Mouse (Mus musculus) forebrain, embryonic 16.5 days (tissue): Measurements from ENCODE around the gene Unc13a. TPM values are rescaled to one million over a fixed set of nuclear protein-coding genes. Genes with fewer than 3 reads are reported as not detected.
"Not testable (repeated sequence)": the region's sequence is repeated elsewhere in the genome, so short reads cannot be mapped to it uniquely, and the experiment has no call there.

Source experiments
- ATAC-seq: fragments of 200-750 bp; cut with Nextera tagmentation; 2 replicates; pipeline ENCODE4 v1.8.0; 2017; ENCODE audit warnings: mild to moderate bottlenecking, moderate library complexity
- H3K27ac ChIP-seq: fragments of 300-500 bp; sonication (generic); 2 replicates; pipeline ENCODE4 v1.5.1; 2014; ENCODE audit warnings: low read length, control low read depth
- H3K27me3 ChIP-seq: fragments of 300-500 bp; sonication (generic); replicated peaks from 2 replicates; pipeline ENCODE4 v1.6.1; 2014; ENCODE audit warnings: low read length; ENCODE audit not compliant: control insufficient read depth, insufficient read depth
- H3K36me3 ChIP-seq: fragments of 300-500 bp; sonication (generic); 2 replicates; pipeline ENCODE4 v1.6.1; 2014; ENCODE audit not compliant: control insufficient read depth, insufficient read depth
- H3K4me1 ChIP-seq: fragments of 300-500 bp; sonication (generic); replicated peaks from 2 replicates; pipeline ENCODE4 v1.6.1; 2014; ENCODE audit warnings: low read length; ENCODE audit not compliant: control insufficient read depth, insufficient read depth
- H3K4me2 ChIP-seq: fragments of 300-500 bp; sonication (generic); 2 replicates; pipeline ENCODE4 v1.6.1; 2014; ENCODE audit warnings: mild to moderate bottlenecking, low read length, control low read depth
- H3K4me3 ChIP-seq: fragments of 300-500 bp; sonication (generic); replicated peaks from 2 replicates; pipeline ENCODE4 v1.5.1; 2014; ENCODE audit warnings: mild to moderate bottlenecking, low read length, control low read depth
- H3K9ac ChIP-seq: fragments of 300-500 bp; sonication (generic); replicated peaks from 2 replicates; pipeline ENCODE4 v1.6.1; 2014; ENCODE audit warnings: low read depth, low read length, control low read depth
- H3K9me3 ChIP-seq: fragments of 300-500 bp; sonication (generic); 2 replicates; pipeline ENCODE4 v1.6.1; 2016; ENCODE audit warnings: low read length; ENCODE audit not compliant: control insufficient read depth
- WGBS: fragments of 180-500 bp; shearing (Covaris S2); extraction: QIAGEN DNeasy Blood & Tissue Kit; methylation state at CpG from one replicate; pipeline ENCODE4 v1.1.7; 2014; 5-methylcytosine and 5-hydroxymethylcytosine counted together
- polyA plus RNA-seq: library from polyadenylated mRNA; unstranded; fragments of >200 nt; fragmentation: Nextera tagmentation; extraction: Ambion mirVana; gene quantifications from 2 replicates; pipeline ENCODE4 v1.2.1, GENCODE M21; 2015

Gene Unc13a
- polyA plus RNA-seq, 1 experiment from 2014 or later = 33.6 TPM

DNA sequence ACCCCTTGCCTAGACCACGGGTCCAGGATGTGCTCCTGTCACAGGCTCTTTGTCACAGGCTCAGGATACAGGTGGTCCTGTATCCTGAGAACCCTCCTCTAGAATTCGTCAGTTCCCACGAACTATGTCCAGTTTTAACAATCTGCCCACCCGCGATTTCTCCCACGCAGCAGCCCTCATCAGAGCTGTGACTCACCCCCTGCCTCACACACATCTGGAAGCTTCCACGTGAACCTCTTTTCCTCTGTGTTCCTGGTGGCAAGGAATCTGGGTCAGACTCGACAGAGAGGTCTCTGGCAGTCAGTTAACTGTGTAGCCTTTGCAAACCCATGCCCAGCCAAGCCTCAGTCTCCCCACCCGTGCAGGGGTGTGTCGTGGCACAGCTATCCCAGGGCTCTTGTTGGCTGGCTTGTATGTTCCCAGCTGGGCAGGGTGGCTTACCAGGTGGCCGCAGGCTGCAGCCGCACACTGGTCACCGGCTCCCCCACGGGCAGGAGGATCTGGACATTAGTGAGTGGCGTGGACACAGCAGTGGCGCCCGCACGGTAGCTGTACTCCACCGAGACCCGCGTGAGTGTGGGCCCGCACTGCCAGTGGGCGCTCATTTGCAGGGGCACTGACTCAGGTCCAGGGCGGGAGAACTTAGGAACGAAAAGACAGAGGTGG, 37.7 kb upstream of the Unc13a start:
- peaks cover 4% of the 10 kb centered on the region; the same call in 1 of the 2 replicates for H3K4me1 ChIP-seq
- H3K9me3 ChIP-seq = no peaks in the 10 kb centered on the region
- no peak; the same call in 1 of the 2 replicates for ATAC-seq
- WGBS = 34% methylated on average over 25 of the region's 25 CpGs
- H3K9ac ChIP-seq = no peak overlapping the region
- H3K27ac ChIP-seq = no peak overlapping the region
- H3K36me3 ChIP-seq = peaks cover 7% of the 10 kb centered on the region; the same call in 1 of the 2 replicates
- no peak overlapping the region for H3K4me3 ChIP-seq
- peaks cover 4% of the 10 kb centered on the region; the same call in 1 of the 2 replicates for H3K27me3 ChIP-seq
- H3K4me2 ChIP-seq = no peak overlapping the region

DNA sequence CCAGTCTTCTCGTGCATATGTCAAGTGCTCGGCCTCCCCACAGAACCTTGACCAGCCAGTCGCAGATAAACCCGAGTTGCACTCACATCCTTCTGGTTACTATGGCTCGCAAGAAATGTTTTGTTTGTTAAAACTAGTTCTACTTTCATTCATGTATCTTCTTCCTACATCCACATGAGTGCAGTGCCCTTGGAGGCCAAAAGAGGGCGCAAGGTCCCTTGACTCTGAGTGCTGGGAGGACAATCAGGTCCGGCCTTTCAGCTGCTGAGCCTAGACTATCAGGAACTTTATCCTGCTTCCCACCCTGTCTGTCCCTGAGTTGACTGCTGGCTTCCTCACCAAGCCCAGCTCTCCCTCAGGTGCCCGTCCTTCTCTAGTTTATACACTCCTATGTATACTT, 36.3 kb upstream of the Unc13a start:
- no peak overlapping the region for H3K4me2 ChIP-seq
- peaks cover 4% of the 10 kb centered on the region; the same call in 1 of the 2 replicates for H3K4me1 ChIP-seq
- H3K9me3 ChIP-seq = no peaks in the 10 kb centered on the region
- WGBS = 34% methylated on average over 8 of the region's 8 CpGs
- ATAC-seq = no peak
- H3K4me3 ChIP-seq = no peak overlapping the region
- peaks cover 8% of the 10 kb centered on the region for H3K27me3 ChIP-seq
- H3K27ac ChIP-seq = no peak overlapping the region
- H3K36me3 ChIP-seq = peaks cover 3% of the 10 kb centered on the region; the same call in 1 of the 2 replicates
- H3K9ac ChIP-seq = no peak overlapping the region

DNA sequence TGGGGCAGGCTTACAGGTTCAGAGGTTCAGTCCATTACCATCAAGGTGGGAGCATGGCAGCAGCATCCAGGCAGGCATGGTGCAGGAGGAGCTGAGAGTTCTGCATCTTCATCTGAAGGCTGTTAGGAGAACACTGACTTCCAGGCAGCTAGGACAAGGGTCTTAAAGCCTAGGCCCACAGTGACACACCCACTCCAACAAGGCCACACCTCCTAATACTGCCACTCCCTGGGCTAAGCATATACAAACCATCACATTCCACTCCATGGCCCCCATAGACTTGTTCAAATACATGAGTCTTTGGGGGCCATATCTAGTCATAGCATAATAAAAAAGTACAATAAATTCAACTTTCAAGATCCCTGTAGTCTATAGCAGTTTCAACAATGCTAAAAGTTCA, 31.8 kb upstream of the Unc13a start:
- not testable (repeated sequence) for H3K27ac ChIP-seq, H3K4me3 ChIP-seq, H3K4me2 ChIP-seq, H3K9me3 ChIP-seq, ATAC-seq, H3K9ac ChIP-seq, H3K36me3 ChIP-seq, H3K4me1 ChIP-seq
- peaks cover 40% of the 10 kb centered on the region for H3K27me3 ChIP-seq

DNA sequence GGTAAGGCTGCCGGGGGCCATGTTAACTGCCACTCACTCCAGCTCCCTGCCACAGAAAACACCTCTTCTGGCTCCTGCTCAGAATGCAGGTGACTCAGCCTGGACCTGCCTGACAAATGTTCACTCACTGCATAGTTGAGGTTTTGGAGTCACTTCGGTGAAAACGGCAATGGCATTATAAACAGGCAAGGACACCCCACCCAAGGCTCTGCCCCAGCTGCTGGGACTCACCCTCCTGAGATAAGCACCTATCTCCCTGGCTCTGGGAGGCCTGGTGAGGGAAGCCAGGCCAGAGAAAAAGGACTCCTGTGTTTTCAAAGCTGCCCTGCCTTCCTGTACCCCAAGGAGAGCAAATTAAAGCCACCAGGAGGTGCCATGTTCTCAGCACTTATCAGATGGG, 31.4 kb upstream of the Unc13a start:
- H3K9me3 ChIP-seq = no peaks in the 10 kb centered on the region
- no peak overlapping the region for H3K27ac ChIP-seq
- H3K27me3 ChIP-seq = peaks cover 43% of the 10 kb centered on the region
- H3K36me3 ChIP-seq = no peaks in the 10 kb centered on the region
- ATAC-seq = no peak
- 82% methylated on average over 3 of the region's 3 CpGs for WGBS
- no peak overlapping the region for H3K4me2 ChIP-seq
- no peak overlapping the region for H3K9ac ChIP-seq
- H3K4me1 ChIP-seq = 0 out of 2 replicates have a peak, but pooled peaks cover 2% of the 10 kb centered on the region
- no peak overlapping the region for H3K4me3 ChIP-seq

DNA sequence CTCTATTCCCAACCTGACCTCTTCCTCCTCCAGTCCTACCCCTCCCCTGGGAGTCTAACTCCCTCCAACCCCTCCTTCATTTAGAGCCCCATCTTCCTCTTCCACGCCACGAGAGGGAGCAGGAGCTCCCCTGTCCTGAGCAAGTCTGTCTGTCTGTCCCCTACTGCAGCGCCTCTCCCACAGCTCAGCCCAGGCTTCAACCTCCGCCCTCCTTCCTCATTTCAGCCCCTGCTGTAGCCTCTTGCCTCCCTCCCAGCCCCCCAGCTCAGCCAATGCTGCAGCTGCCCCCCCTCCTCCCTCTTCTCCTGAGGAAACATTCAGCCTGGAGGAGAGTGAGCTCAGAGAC, 30.5 kb upstream of the Unc13a start:
- no peak overlapping the region for H3K9ac ChIP-seq
- H3K27me3 ChIP-seq = peaks cover 44% of the 10 kb centered on the region
- H3K4me2 ChIP-seq = no peak overlapping the region
- no peaks in the 10 kb centered on the region for H3K9me3 ChIP-seq
- H3K36me3 ChIP-seq = no peaks in the 10 kb centered on the region
- WGBS = 31% methylated on average over 4 of the region's 4 CpGs
- no peak overlapping the region for H3K4me3 ChIP-seq
- H3K27ac ChIP-seq = no peak overlapping the region
- no peak for ATAC-seq
- 0 out of 2 replicates have a peak, but pooled peaks cover 2% of the 10 kb centered on the region for H3K4me1 ChIP-seq

DNA sequence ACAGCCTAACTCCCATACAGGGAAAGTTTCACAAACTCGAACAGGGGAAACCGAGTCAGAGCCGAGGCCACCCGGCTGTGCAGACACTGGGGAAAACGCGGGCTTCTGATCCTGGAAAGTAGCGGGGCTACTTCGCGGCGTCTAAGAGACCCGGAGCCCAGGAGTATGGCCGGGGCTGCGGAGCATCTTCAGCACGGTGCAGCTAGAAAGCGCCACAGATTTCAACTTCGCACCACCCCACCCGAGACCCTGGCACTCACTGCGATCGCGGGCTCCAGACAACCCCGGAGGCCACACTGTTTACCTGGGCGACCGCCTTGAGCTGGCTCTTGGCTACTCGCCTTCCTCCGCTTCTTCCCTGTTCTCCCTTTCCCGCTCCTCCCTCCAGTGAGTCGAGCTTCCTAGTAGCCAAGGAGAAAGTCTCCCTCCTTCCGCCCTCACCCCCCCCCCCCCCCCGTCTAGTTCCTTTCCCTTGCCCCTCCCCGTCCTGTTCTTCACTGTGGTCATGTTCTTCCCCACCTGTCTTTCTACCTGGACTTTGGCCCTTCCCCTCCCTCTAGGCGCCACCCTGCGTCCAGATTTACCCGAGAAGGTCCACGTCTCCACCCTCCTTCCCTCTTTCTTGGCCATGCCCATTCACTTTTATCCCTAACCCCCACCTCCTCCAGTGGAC, 30.0 kb upstream of the Unc13a start, which contains the start of gene B3gnt3:
Gene B3gnt3, minus strand, starts transcription at position 376 of the 673 bp plus-strand sequence.
- 16% methylated on average over 32 of the region's 34 CpGs for WGBS
- H3K9me3 ChIP-seq = no peaks in the 10 kb centered on the region
- 0 out of 2 replicates have a peak, but pooled peaks cover 2% of the 10 kb centered on the region for H3K4me1 ChIP-seq
- no peak within 1 kb of the TSS for H3K9ac ChIP-seq
- ATAC-seq = no peak
- H3K36me3 ChIP-seq = no peaks in the 10 kb centered on the region
- H3K4me2 ChIP-seq = peak within 1 kb of the TSS; percentile 8; the same call in 1 of the 2 replicates
- H3K27ac ChIP-seq = no peak within 1 kb of the TSS
- H3K4me3 ChIP-seq = 0 out of 2 replicates have a peak within 1 kb of the TSS, but pooled peaks have one; percentile 0
- peaks cover 49% of the 10 kb centered on the region for H3K27me3 ChIP-seq

DNA sequence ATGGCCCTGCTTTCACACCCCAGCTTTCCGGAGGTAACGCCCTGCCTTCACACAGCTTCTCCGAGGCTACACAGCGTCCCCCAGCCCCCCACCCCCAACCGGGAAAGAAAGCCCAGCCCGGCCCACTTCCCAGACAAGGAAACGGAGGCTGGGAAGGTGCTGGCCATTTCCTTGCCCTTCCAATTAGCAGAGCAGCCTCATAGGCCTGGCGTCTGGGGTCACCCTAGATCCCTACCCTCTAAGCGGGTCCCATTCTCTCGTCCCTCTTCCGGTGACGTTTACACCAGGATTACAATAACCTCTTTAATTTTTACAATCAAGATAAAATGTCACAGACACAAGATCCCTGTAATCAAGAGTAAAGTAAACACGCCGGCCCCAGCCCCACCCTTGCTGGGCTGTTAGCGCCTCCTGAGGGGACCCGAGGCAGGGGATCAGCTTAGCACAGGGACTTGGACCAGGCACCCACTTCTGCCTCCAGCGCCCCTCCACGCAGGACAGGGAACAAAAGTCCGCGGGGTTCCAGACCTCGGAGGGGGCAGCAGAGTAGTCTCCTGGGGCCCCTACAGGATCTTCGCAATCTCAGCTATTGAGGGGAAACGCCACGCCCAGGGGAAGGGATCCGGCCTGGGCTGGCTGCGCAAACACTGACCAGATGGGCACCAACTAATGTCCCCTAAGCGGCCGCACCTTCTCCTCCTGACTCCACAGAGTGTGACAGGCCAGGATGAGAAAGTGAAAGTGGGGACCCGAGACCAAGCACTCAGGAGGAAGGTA, 29.1 kb upstream of the Unc13a start:
- WGBS = 9% methylated on average over 29 of the region's 29 CpGs
- Histone ChIP-seq H3K27me3 (peaks cover 50% of the 10 kb centered on the region), H3K4me3 (0 out of 2 replicates have a peak overlapping the region, but pooled peaks have one; percentile 0), H3K36me3 (no peaks in the 10 kb centered on the region), H3K4me1 (0 out of 2 replicates have a peak, but pooled peaks cover 2% of the 10 kb centered on the region), H3K27ac (no peak overlapping the region), H3K9me3 (no peaks in the 10 kb centered on the region), H3K4me2 (peak overlapping the region; percentile 8; the same call in 1 of the 2 replicates), H3K9ac (no peak overlapping the region)
- ATAC-seq = no peak

DNA sequence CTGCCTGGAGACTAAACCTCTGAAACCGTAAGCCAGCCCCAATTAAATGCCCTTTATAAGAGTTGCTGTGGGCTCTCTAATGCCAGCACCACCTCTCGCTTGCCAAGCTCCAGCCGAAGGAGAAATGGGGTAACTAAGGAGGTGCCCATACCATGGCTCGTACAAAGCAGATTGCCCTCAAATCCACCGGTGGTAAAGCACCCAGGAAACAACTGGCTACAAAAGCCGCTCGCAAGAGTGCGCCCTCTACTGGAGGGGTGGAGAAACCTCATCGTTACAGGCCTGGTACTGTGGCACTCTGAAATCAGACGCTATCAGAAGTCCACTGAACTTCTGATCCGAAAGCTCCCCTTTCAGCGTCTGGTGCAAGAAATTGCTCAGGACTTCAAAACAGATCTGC, 23.9 kb upstream of the Unc13a start:
- not testable (repeated sequence) for H3K9ac ChIP-seq, ATAC-seq, H3K36me3 ChIP-seq, H3K4me2 ChIP-seq, H3K27ac ChIP-seq, H3K9me3 ChIP-seq, H3K4me3 ChIP-seq
- Histone ChIP-seq H3K4me1 (peaks cover 12% of the 10 kb centered on the region), H3K27me3 (peaks cover 75% of the 10 kb centered on the region)
- 65% methylated on average over 12 of the region's 12 CpGs for WGBS
